In genomic region chr14:72877132-72877531, GRCm38 (mm10) we compare ENCODE assay signal across 22 mouse cellular contexts.
DNase-seq lines count a peak whose midpoint lies in the region; ATAC-seq and TF ChIP-seq lines count a peak whose summit lies in the region.
"Had no signal": no experiment of that assay in that cellular context is flagged by ENCODE, and none has a peak within 500 bp of the region (broad histone marks: within the 10 kb centered on the region; RNA-seq: fewer than 3 reads in every experiment).

No protein-coding gene starts in this region.

- no peak for ATAC-seq in stomach, postnatal 0 days (ENCODE audit: low FRiP score, low TSS enrichment)
- ATAC-seq: activated CD4-positive, CD25-positive, alpha-beta regulatory T cell, adult 4 months; forebrain, embryonic 15.5 days; intestine, embryonic 16.5 days had no signal

- no peak overlapping the region for H3K9ac ChIP-seq in stomach, postnatal 0 days (ENCODE audit: low read length)
- H3K9ac ChIP-seq: forebrain, embryonic 15.5 days; hindbrain, embryonic 15.5 days had no signal

- no peaks in the 10 kb centered on the region for H3K27me3 ChIP-seq in stomach, postnatal 0 days (ENCODE audit: control insufficient read depth, insufficient read depth, low read length)
- H3K27me3 ChIP-seq: forebrain, embryonic 15.5 days; hindbrain, embryonic 15.5 days had no signal

- no peak; the same call in 1 of the 2 replicates for TF ChIP-seq POLR2A in embryonic fibroblast, embryonic 13.5 days (IDR thresholded peaks at IDR 0.05; ENCODE audit: low read depth, low read length)

- H3K4me3 ChIP-seq in gastrocnemius, adult 2 months: no peak overlapping the region
- no peak overlapping the region for H3K4me3 ChIP-seq in embryonic fibroblast, embryonic 13.5 days (ENCODE audit: insufficient read depth, low read length)
- H3K4me3 ChIP-seq in stomach, postnatal 0 days (ENCODE audit: low read depth, low read length): no peak overlapping the region
- H3K4me3 ChIP-seq: embryonic facial prominence, embryonic 10.5 days; erythroblast, embryonic 14.5 days; forebrain, embryonic 10.5 days; forebrain, embryonic 15.5 days; heart, embryonic 10.5 days; hindbrain, embryonic 15.5 days had no signal

- intact Hi-C loops in gastrocnemius, adult 2 months (cut with DNase I): no loop called here
- intact Hi-C loops in heart, postnatal 25 days (cut with DNase I): no loop called here

- no peak overlapping the region for H3K4me2 ChIP-seq in stomach, postnatal 0 days (replicated peaks; ENCODE audit: low read depth)
- H3K4me2 ChIP-seq: forebrain, embryonic 15.5 days; hindbrain, embryonic 15.5 days had no signal

- no peak overlapping the region for H3K27ac ChIP-seq in gastrocnemius, adult 2 months
- H3K27ac ChIP-seq in embryonic fibroblast, embryonic 13.5 days (ENCODE audit: insufficient read depth, low read length): peak overlapping the region; percentile 90
- H3K27ac ChIP-seq in stomach, postnatal 0 days (replicated peaks): no peak overlapping the region
- H3K27ac ChIP-seq: embryonic facial prominence, embryonic 10.5 days; forebrain, embryonic 10.5 days; forebrain, embryonic 15.5 days; heart, embryonic 10.5 days; hindbrain, embryonic 15.5 days had no signal

- H3K36me3 ChIP-seq in stomach, postnatal 0 days (ENCODE audit: control insufficient read depth, insufficient read depth, low read length): no peaks in the 10 kb centered on the region
- H3K36me3 ChIP-seq: embryonic facial prominence, embryonic 10.5 days; forebrain, embryonic 10.5 days; forebrain, embryonic 15.5 days; heart, embryonic 10.5 days; hindbrain, embryonic 15.5 days had no signal

- TF ChIP-seq EP300 in stomach, postnatal 0 days (optimal IDR thresholded peaks at IDR 0.05): no peak

- no peaks in the 10 kb centered on the region for H3K9me3 ChIP-seq in stomach, postnatal 0 days (ENCODE audit: control insufficient read depth, low read length)
- H3K9me3 ChIP-seq: embryonic facial prominence, embryonic 10.5 days; forebrain, embryonic 10.5 days; forebrain, embryonic 15.5 days; heart, embryonic 10.5 days; hindbrain, embryonic 15.5 days had no signal

- H3K4me1 ChIP-seq in embryonic fibroblast, embryonic 13.5 days (ENCODE audit: control insufficient read depth, insufficient read depth, low read length): peaks cover 2% of the 10 kb centered on the region; the same call in 1 of the 2 replicates
- no peaks in the 10 kb centered on the region for H3K4me1 ChIP-seq in stomach, postnatal 0 days (replicated peaks; ENCODE audit: control insufficient read depth, insufficient read depth)
- H3K4me1 ChIP-seq: embryonic facial prominence, embryonic 10.5 days; forebrain, embryonic 10.5 days; forebrain, embryonic 15.5 days; heart, embryonic 10.5 days; hindbrain, embryonic 15.5 days had no signal

- peak; percentile 25 for DNase-seq in gastrocnemius, adult 2 months
- no peak for DNase-seq in gastrocnemius, postnatal 10 days
- peak; percentile 34 to 47 for DNase-seq in heart, adult 9 months (ENCODE audit: low spot score in 2 of 2)
- no peak for DNase-seq in heart, postnatal 25 days (ENCODE audit: low spot score)
- DNase-seq in layer of hippocampus, postnatal 36 days: no peak
- no peak for DNase-seq in stomach, postnatal 0 days (ENCODE audit: low spot score)
- DNase-seq: adrenal gland, postnatal 25 days; cerebellum, adult 18-20 months; cerebellum, adult 9-11 months; cerebellum, postnatal 36 days; gastrocnemius, postnatal 36 days; heart, postnatal 10 days; kidney, adult 2 months had no signal

- no peak for TF ChIP-seq CTCF in gastrocnemius, adult 2 months (IDR thresholded peaks at IDR 0.05)
- TF ChIP-seq CTCF in embryonic fibroblast, embryonic 13.5 days (IDR thresholded peaks at IDR 0.05; ENCODE audit: borderline replicate concordance, insufficient read depth, low read length): no peak
- TF ChIP-seq CTCF in stomach, postnatal 0 days (IDR thresholded peaks at IDR 0.05; ENCODE audit: low read depth): no peak

Comparison
In these comparisons a context has a peak if more than half of its experiments do, and no peak if none do; other contexts are left out.
1. DNase-seq: peak in gastrocnemius, adult 2 months (single experiment) and heart, adult 9 months (2 of 2); none in gastrocnemius, postnatal 10 days (single experiment), heart, postnatal 25 days (single experiment), layer of hippocampus, postnatal 36 days (0 of 2) and stomach, postnatal 0 days (single experiment).